Mouse (Mus musculus): ENCODE measurements around the gene Zfp213. TPM values are rescaled to one million over a fixed set of nuclear protein-coding genes. Genes with fewer than 3 reads are reported as not detected.
"Not testable (repeated sequence)": the region's sequence is repeated elsewhere in the genome, so short reads cannot be mapped to it uniquely, and the experiment has no call there.

Gene Zfp213
- polyA plus RNA-seq, 1 experiment from 2014 or later = 16.9 TPM

DNA sequence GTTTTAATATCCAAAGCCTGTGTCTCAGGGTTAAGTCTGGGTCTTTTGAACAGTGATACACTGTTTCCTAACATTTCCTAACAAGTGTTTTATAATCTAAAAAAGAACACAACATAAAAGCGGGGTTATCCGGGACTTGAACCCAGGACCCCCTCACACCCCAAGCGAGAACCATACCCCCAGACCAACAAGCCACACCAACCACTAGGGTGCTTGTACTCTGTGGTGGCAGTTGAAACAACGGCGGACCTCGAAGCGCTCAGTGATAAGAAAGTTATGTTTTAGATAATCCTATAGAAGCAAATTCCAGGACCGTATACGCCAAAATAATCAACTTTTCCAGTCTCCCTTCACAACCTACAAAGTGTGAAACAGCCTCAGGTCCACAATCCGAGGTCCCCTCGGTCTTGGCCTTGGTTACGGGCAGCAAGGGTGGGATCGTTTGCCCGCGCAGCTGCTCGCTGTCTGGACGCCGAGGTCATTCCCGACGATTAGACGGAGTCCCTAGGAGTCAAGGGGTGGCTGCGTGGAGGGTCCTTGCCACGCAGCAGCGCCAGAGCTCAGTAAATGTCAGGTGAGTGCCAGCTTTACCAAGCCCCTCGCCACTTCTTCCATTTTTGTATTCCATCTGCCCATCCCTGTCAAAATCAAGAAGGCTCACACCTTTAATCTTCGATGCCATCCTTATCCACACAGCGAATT lies 26.3 kb downstream of the Zfp213 start:
- Histone ChIP-seq H3K27ac (ENCODE audit: low read depth, low read length) (no peak overlapping the region), H3K4me2 (ENCODE audit: low read depth, low read length) (peak overlapping the region; percentile 41), H3K4me1 (ENCODE audit: control insufficient read depth, insufficient read depth, low read length) (no peaks in the 10 kb centered on the region), H3K4me3 (ENCODE audit: low read depth, low read length) (peak overlapping the region; percentile 13), H3K36me3 (ENCODE audit: control insufficient read depth, insufficient read depth, low read length) (no peaks in the 10 kb centered on the region), H3K9me3 (ENCODE audit: control insufficient read depth, low read length) (no peaks in the 10 kb centered on the region), H3K9ac (replicated peaks; ENCODE audit: low read depth, low read length) (0 out of 2 replicates have a peak overlapping the region, but pooled peaks have one; percentile 11), H3K27me3 (ENCODE audit: control insufficient read depth, insufficient read depth, low read length) (peaks cover 10% of the 10 kb centered on the region)
- 6% methylated on average over 27 of the region's 27 CpGs for WGBS
- ATAC-seq (ENCODE audit: low read depth) = no peak

DNA sequence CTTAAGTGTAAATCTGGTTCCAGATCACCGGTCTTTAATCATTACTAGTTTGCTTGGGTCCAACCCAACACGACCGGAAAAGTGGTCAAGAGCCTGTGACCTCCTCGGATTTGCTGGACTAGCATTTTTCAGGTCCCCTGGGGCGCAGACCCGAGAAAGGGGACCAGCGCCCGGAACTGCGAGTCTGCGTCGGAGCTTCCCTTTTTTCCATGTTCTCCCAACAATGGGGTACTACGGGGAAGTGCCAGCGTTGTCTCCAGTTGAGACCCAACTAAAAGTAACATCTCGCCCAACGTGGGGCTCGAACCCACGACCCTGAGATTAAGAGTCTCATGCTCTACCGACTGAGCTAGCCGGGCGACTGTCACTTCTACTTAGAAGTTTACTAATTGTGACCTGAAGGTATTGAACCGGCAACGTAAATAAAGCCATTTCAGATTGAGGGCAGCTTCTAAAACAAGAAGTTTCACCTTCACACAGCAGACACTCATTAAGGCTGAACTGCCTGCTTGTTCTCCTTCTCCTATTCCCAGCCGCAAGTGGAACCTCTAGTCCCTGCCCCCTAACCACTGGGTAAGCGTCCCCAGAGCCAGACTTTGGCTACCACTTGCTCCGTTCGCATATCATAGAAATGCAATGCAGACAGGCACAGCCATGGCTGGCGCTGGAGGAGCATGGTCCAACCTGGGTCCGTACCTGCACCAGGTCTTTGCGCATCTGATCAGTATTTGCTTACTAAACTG lies 28.8 kb downstream of the Zfp213 start:
- H3K4me1 ChIP-seq (ENCODE audit: control insufficient read depth, insufficient read depth, low read length); H3K4me2 ChIP-seq (ENCODE audit: low read depth, low read length); H3K27ac ChIP-seq (ENCODE audit: low read depth, low read length); H3K9me3 ChIP-seq (ENCODE audit: control insufficient read depth, low read length); ATAC-seq (ENCODE audit: low read depth); H3K36me3 ChIP-seq (ENCODE audit: control insufficient read depth, insufficient read depth, low read length); H3K9ac ChIP-seq (replicated peaks; ENCODE audit: low read depth, low read length); H3K4me3 ChIP-seq (ENCODE audit: low read depth, low read length); H3K27me3 ChIP-seq (ENCODE audit: control insufficient read depth, insufficient read depth, low read length): not testable (repeated sequence)
- WGBS = under 1% methylated on average over 17 of the region's 29 CpGs

DNA sequence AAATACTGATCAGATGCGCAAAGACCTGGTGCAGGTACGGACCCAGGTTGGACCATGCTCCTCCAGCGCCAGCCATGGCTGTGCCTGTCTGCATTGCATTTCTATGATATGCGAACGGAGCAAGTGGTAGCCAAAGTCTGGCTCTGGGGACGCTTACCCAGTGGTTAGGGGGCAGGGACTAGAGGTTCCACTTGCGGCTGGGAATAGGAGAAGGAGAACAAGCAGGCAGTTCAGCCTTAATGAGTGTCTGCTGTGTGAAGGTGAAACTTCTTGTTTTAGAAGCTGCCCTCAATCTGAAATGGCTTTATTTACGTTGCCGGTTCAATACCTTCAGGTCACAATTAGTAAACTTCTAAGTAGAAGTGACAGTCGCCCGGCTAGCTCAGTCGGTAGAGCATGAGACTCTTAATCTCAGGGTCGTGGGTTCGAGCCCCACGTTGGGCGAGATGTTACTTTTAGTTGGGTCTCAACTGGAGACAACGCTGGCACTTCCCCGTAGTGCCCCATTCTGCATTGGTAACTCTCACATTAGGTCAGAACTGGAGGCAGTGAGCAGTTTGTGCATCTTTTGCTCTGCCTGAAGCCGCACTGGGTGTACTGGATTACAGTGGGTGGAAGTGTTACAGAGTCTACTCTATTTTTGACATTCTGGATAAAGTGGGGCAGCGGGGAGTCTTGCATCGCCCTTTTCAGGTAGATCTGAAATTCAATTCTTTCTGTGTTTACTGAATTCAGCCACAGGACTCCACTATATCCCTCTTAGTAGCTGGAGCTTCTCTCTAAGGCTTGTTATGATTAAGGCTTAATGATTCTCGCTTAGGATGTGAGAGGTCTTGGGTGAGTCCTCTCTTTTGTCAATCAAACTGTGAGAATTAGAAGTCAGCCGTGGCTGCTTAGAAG lies 30.2 kb downstream of the Zfp213 start:
- not testable (repeated sequence) for H3K27ac ChIP-seq (ENCODE audit: low read depth, low read length); H3K36me3 ChIP-seq (ENCODE audit: control insufficient read depth, insufficient read depth, low read length); H3K4me1 ChIP-seq (ENCODE audit: control insufficient read depth, insufficient read depth, low read length); ATAC-seq (ENCODE audit: low read depth); H3K27me3 ChIP-seq (ENCODE audit: control insufficient read depth, insufficient read depth, low read length); H3K4me2 ChIP-seq (ENCODE audit: low read depth, low read length); H3K9me3 ChIP-seq (ENCODE audit: control insufficient read depth, low read length); H3K9ac ChIP-seq (replicated peaks; ENCODE audit: low read depth, low read length); H3K4me3 ChIP-seq (ENCODE audit: low read depth, low read length)
- WGBS = 7% methylated on average over 9 of the region's 23 CpGs

DNA sequence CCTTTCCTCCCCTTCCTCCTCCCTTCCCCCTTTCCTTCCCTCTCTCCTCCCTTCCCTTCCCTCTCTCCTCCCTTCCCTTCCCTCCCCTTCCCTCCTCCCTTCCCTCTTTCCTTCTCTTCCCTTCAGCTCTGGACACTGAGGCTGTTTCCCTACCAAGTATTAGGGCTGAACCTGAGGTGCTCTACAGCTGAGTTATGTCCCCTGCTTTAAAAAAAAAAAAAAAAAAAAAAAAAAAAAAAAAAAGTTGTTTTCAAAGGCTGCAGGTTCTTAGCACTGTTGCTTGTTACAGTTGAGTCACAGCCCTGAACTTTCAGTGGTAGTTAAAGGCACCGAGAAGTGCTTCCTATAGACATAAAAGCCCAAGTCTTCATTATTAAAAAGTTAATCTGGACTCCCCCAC lies 32.6 kb downstream of the Zfp213 start:
- not testable (repeated sequence) for ATAC-seq (ENCODE audit: low read depth); H3K36me3 ChIP-seq (ENCODE audit: control insufficient read depth, insufficient read depth, low read length); H3K9me3 ChIP-seq (ENCODE audit: control insufficient read depth, low read length); H3K4me1 ChIP-seq (ENCODE audit: control insufficient read depth, insufficient read depth, low read length); H3K4me3 ChIP-seq (ENCODE audit: low read depth, low read length); H3K9ac ChIP-seq (replicated peaks; ENCODE audit: low read depth, low read length); H3K4me2 ChIP-seq (ENCODE audit: low read depth, low read length); H3K27me3 ChIP-seq (ENCODE audit: control insufficient read depth, insufficient read depth, low read length); H3K27ac ChIP-seq (ENCODE audit: low read depth, low read length)
- WGBS = 25% methylated on average over 1 of the region's 1 CpGs

DNA sequence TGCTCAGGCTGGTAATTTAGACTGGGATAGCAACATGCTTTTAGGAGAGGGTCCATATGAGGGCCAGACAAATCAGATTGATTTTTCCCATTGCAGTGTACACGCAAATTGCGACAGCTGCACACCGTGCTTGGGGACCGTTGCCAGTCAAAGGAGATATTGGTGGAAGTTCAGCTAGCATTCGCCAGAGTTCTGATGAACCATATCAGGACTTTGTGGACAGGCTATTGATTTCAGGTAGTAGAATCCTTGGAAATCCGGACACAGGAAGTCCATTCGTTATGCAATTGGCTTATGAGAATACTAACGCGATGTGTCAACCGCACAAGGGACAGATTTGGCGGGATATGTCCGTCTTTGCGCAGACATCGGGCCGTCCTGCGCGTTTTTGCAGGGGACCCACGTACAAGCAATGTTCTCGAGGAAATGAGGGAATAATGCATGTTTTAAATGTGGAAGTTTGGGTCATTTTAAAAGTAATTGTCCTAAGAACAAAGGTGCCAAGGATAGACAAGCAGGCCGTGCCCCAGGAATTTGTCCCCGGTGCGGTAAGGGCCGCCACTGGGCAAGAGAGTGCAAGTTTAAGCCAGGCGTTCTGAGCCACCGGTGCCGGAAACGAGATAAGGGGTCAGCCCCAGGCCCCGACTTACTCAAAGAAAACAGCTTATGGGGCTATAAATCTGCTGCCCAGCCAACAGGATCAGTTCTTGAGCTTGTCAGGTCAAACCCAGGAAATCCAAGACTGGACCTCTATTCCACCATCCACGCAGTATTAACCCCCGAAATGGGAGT lies 40.9 kb downstream of the Zfp213 start:
- not testable (repeated sequence) for H3K4me3 ChIP-seq (ENCODE audit: low read depth, low read length); H3K4me1 ChIP-seq (ENCODE audit: control insufficient read depth, insufficient read depth, low read length); H3K27me3 ChIP-seq (ENCODE audit: control insufficient read depth, insufficient read depth, low read length); H3K9me3 ChIP-seq (ENCODE audit: control insufficient read depth, low read length); H3K27ac ChIP-seq (ENCODE audit: low read depth, low read length); ATAC-seq (ENCODE audit: low read depth); H3K36me3 ChIP-seq (ENCODE audit: control insufficient read depth, insufficient read depth, low read length); H3K9ac ChIP-seq (replicated peaks; ENCODE audit: low read depth, low read length); H3K4me2 ChIP-seq (ENCODE audit: low read depth, low read length)
- WGBS = 74% methylated on average over 30 of the region's 30 CpGs

DNA sequence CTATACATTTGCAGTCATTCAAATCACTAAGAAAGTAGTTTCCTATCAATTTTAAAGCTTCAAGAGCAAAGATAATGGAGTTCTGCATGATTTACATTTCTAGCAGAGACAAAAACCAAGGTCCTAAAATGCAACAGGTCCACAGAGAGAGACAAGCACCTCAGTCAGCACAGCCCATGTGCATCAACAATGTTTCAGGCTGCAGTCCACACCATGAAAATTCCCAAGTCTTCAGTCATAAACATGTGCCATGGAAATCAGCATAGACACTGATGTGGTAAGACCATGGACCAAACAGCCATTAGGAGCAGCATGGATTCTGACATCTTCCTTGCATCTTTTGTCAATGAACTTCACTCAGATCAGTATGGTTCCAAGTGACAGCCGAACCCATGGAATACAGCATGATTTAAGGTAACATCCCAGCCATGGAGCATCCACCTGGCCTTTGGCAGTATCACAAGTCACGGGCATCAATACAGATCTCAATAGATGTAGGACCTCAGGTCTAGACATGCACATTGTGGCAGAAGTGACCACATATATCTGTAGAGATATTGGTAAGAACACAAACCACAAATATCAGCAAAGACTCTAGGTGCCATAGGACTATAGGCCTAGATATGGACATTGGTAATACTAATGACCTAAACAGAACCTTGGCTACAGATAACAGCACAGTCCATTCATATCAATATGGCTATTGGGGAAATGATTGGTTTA lies 45.2 kb downstream of the Zfp213 start:
- Histone ChIP-seq H3K27ac (ENCODE audit: low read depth, low read length) (no peak overlapping the region), H3K9me3 (ENCODE audit: control insufficient read depth, low read length) (peaks cover 5% of the 10 kb centered on the region; the same call in 1 of the 2 replicates), H3K4me3 (ENCODE audit: low read depth, low read length) (no peak overlapping the region), H3K9ac (replicated peaks; ENCODE audit: low read depth, low read length) (no peak overlapping the region), H3K36me3 (ENCODE audit: control insufficient read depth, insufficient read depth, low read length) (no peaks in the 10 kb centered on the region), H3K4me1 (ENCODE audit: control insufficient read depth, insufficient read depth, low read length) (no peaks in the 10 kb centered on the region), H3K27me3 (ENCODE audit: control insufficient read depth, insufficient read depth, low read length) (no peaks in the 10 kb centered on the region), H3K4me2 (ENCODE audit: low read depth, low read length) (no peak overlapping the region)
- 71% methylated on average over 2 of the region's 2 CpGs for WGBS
- ATAC-seq (ENCODE audit: low read depth) = no peak
